Mouse (Mus musculus) MEL (cell line): ENCODE measurements around the gene Exoc4.

Experiments
- BHLHE40 ChIP-seq: IDR thresholded peaks from 2 replicates; pipeline ENCODE4 v1.6.1; 2012; ENCODE audit warnings: low read depth, mild to moderate bottlenecking, inconsistent platforms, low read length, improper control_type of control experiment, borderline replicate concordance
- CTCF ChIP-seq, 3 experiments: IDR thresholded peaks in 2 of 3; conservative IDR thresholded peaks in 1 of 3; 2 replicates each; pipeline ENCODE4 v1.5.1; 2011 to 2012; ENCODE audit warnings: low read length in 3 of 3, low read depth in 2 of 3, mild to moderate bottlenecking in 2 of 3, improper control_type of control experiment in 1 of 3, inconsistent platforms in 1 of 3, mixed read lengths in 1 of 3, moderate library complexity in 1 of 3; ENCODE audit not compliant: control insufficient read depth in 1 of 3, insufficient read depth in 1 of 3, poor library complexity in 1 of 3, severe bottlenecking in 1 of 3
- KAT2A ChIP-seq: conservative IDR thresholded peaks from 2 replicates; pipeline ENCODE4 v1.6.1; 2012; ENCODE audit warnings: low read depth, low read length, improper control_type of control experiment, inconsistent platforms
- MAX ChIP-seq: IDR thresholded peaks from 2 replicates; pipeline ENCODE4 v1.6.1; 2011; ENCODE audit warnings: low read length, improper control_type of control experiment
- RCOR1 ChIP-seq: IDR thresholded peaks from 2 replicates; pipeline ENCODE4 v1.6.1; 2012; ENCODE audit warnings: low read depth, mild to moderate bottlenecking, inconsistent platforms, low read length, improper control_type of control experiment
- USF1 ChIP-seq: IDR thresholded peaks from 2 replicates; pipeline ENCODE4 v1.6.1; 2014; ENCODE audit warnings: low read depth, mild to moderate bottlenecking, inconsistent platforms, low read length, improper control_type of control experiment, moderate library complexity
- ZMIZ1 ChIP-seq: IDR thresholded peaks from 2 replicates; pipeline ENCODE4 v1.6.1; 2012; ENCODE audit warnings: low read depth, mild to moderate bottlenecking, inconsistent platforms, low read length, improper control_type of control experiment, moderate library complexity

- no peak for TF ChIP-seq ZMIZ1
- no peak for TF ChIP-seq CTCF (IDR thresholded peaks at IDR 0.05 in 2 of 3, conservative IDR thresholded peaks at IDR 0.05 in 1 of 3; ENCODE audit: control insufficient read depth in 1 of 3, insufficient read depth in 1 of 3, low read depth in 2 of 3, low read length in 3 of 3, poor library complexity in 1 of 3, severe bottlenecking in 1 of 3)
- no peak for TF ChIP-seq KAT2A
- TF ChIP-seq MAX, result no peak
- no peak for TF ChIP-seq USF1
- no peak for TF ChIP-seq BHLHE40
- TF ChIP-seq RCOR1, result no peak
Measured at GRCm38 (mm10) chr6:33283523-33283922, 34.6 kb downstream of the Exoc4 start.
